Mouse (Mus musculus): ENCODE data around the gene Eif6.

The Eif6 gene

DNA sequence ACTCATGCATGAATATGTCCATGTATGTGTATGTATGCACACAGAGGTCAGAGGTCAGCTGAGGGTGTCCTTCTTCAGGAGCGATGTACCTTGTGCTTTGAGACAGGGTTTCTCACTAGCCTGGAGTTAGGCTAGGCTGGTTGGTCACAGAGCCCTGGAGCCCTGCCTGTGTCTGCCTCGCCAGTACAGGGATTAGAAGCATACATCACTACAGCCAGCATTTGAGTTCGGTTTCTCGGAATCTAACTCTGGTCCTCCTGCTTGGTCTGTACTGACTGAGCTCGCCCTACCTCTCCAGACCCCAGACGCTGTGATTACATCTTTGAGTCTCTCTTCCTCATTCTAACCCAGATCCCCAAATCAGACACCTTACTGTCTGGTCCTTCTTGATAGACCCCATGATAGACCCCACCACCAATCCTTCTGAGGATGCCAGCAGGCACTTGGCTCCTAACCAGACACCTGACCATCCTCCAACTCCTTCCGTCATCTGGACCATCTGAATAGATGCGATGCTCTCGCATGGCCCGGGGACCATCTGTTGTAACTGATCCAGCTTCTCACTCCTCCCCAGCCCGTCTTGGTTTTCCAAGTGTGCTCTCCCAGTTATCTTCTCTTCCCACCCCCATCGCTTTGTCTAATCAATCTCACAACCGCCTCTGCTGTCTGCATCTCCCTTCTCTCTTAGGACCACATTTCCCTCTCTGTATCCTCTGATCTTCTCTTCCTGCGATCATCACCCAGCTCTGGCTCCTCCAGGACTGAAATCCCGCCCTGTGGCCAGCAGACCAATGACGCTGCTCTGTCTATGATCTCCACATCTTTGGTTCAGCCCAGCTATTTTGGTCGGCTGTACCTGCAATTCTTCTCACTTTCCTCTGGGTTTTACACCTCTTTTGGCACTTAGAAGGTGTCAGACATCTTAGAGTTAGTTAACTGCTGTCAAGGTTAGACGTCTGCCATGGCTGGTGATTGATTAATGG is 38.5 kb downstream of the Eif6 start:
- WGBS: 62% methylated on average over 18 of the region's 18 CpGs

GRCm38 (mm10) chr2:155786905-155787304 is 39.8 kb downstream of the Eif6 start:
- 80% methylated on average over 5 of the region's 5 CpGs for WGBS

DNA sequence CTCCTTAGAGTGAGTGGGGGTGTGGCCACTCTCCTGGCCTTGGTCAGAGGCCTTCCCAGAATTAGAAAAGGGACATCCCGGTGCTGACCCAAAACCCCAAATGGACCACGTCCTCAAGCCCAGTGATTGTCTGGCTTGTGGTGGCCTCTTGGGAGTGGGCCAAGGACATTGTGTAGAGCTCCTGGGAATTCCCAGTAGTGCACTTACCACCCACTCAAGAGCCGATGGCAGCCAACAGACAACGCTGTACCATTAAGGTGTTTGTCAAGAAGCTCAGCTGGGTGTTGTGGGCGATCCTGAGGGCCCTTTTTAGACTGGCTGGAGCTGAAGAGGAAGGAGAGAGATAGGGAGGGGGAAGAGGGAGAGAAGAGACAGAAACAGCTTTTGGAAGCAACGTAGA is 42.2 kb downstream of the Eif6 start:
- WGBS: 49% methylated on average over 6 of the region's 6 CpGs

- 82% methylated on average over 3 of the region's 3 CpGs for WGBS
Observed at GRCm38 (mm10) chr2:155779506-155779905, 47.2 kb downstream of the Eif6 start.

- 42% methylated on average over 7 of the region's 7 CpGs for WGBS
Observed at GRCm38 (mm10) chr2:155779066-155779465, 47.7 kb downstream of the Eif6 start.

DNA sequence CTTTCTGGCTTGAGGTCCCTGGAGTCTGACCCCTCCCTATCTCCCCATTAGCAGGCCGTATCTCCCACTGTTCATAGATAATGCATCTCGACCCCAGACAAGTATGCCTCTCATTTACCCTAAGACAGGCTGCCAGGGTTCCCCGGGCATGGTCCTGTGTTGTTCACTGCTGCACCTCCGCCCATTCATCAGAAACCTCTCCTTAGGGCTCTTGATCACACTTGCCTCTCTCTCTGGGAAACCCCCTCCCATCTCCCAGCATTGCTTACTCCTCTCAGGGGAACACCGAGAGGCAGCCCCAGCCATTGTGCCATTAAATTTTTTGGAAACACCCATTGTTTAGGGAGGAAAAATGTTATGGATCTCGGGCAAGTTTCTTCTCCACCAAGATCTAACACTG is 48.7 kb downstream of the Eif6 start:
- 74% methylated on average over 6 of the region's 6 CpGs for WGBS

DNA sequence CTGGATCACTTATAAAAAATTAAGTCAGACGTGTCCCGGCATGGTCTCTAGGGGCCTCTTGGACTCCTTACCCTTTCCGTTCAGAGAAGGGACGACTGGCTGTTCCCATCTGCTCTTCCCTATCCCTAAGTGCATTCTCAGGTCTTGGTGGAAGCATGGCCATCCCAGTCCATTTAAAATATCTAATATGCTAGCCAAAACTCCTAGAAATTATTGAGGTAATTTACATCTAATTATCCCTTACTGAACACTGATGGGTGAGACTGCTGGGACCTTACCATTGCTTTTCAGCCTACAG is 49.1 kb downstream of the Eif6 start:
- WGBS: 89% methylated on average over 4 of the region's 4 CpGs

DNA sequence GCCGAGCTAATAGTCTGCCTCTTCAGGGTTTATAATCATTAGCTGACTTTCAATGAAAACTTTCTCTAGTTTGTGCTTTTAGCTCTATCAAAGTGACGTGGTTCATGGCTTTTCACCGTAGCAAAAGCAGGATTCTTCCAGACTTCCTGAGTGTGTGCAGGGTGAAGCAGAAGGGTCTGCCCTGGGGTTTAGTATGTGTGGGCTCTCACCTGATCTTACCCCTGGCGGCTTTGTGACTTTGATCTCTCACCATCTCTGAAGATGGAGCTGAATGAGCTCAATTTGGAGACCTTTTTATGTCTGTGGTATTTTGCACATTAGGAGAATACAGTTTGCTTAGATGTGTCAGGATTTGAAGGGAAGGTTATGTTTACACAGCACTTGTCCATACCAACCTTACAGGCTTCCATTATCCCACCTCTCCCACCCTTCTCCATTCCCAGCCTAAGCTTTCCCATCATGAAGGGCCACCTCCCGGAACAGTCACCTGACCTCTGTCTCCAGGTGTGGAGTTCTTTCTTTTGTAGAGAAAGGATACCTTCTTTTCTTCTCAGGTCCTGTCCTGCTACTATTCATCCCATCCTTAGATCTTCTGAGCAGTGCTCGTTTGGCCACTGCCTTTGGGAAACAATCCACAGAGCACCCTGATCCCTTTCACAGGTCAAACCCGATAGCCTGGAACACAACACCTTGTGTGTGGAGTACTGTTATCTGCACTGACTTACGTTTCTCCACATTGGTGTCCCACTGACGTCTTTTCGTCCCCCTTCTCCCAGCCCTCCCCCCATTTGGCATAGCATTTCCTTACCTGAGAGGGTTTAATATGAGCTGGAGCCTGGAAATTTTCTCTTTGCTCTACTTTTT is 49.7 kb downstream of the Eif6 start:
- 72% methylated on average over 10 of the region's 10 CpGs for WGBS

- under 1% methylated on average over 43 of the region's 44 CpGs for WGBS
Observed at GRCm38 (mm10) chr2:155775685-155776263, 51.0 kb downstream of the Eif6 start.

- WGBS: 15% methylated on average over 99 of the region's 100 CpGs
Observed at GRCm38 (mm10) chr2:155774927-155775684, 51.6 kb downstream of the Eif6 start, which contains the start of gene Mmp24. Gene Mmp24 (plus strand): TSS chr2:155775342.

DNA sequence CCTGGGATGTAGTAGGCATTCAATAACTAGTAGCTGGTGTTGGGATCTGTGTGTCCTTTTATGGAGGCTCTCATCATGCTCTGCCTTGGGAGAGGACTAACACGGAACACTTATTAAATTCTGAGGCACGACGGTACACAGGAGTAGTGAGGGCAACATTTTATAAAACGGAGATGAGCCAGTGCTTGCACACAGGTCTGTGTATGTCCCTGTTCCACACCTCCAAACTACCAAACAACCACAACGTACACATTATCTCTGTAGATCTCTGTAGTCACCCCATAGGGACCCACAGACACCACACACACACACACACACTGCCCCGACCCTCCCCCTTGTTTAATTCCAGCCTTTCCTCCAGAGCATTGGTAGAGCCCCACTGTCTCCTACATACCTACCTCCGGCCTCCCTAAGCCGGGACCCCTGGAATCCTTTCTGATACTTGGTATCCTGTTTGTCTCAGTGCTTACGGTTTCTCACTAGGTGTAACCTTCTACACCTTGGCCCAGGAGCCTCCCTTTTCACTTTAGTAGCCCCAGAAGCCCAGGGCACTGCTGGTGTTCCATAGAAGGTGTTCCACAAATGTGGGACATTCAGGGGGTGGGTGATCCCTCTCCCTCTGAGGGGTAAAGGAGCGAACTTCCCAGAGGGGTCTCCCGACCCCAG is 52.3 kb downstream of the Eif6 start:
- WGBS: 49% methylated on average over 11 of the region's 11 CpGs

DNA sequence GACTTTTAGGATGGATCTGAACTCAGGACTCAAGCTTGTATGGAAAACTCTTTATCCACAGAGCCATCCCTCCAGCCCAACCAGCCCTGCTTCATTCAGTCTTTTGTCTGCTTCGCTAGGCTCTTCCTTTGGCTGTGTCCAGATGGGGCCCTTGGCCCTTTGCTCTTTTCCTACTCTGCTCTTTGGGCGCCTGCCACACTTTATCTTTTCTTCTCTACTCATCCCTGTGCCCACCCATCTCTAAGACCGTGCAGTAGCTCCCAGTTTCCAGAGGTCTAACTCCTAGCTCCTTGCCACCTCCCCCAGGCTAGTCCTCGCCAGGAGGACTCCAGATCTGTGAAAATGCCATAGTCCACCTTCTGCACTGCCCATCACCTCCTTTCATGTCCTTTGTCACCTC is 53.1 kb downstream of the Eif6 start:
- WGBS: 70% methylated on average over 4 of the region's 4 CpGs

Data from cerebral cortex, adult 2 months (tissue).